Mouse (Mus musculus) MEL (cell line): ENCODE results near the gene Fbln2. TPM values are rescaled to one million over a fixed set of nuclear protein-coding genes. Genes with fewer than 3 reads are reported as not detected.

ENCODE experiments used
- DNase-seq: peaks from one replicate; pipeline ENCODE4 v3.0.0; 2011; ENCODE audit warnings: low read depth, low spot score
- H3K27ac ChIP-seq: 2 replicates; pipeline ENCODE4 v1.5.1; 2012; ENCODE audit warnings: low read depth, mild to moderate bottlenecking, control low read depth, low read length, moderate library complexity; ENCODE audit not compliant: control insufficient read depth
- H3K27me3 ChIP-seq, 2 experiments: fragments of 150-350 bp in 1 of 2; sonication (generic) in 1 of 2; 2 replicates each; pipeline ENCODE4 v1.6.1; 2012; ENCODE audit warnings: low read length in 2 of 2, mild to moderate bottlenecking in 2 of 2, improper control_type of control experiment in 1 of 2, moderate library complexity in 1 of 2; ENCODE audit not compliant: insufficient read depth in 2 of 2, control insufficient read depth in 1 of 2
- H3K36me3 ChIP-seq, 2 experiments: 2 replicates each; pipeline ENCODE4 v1.6.1; 2012 to 2014; ENCODE audit warnings: low read length in 2 of 2, improper control_type of control experiment in 1 of 2, inconsistent platforms in 1 of 2, mild to moderate bottlenecking in 1 of 2; ENCODE audit not compliant: insufficient read depth in 2 of 2, control insufficient read depth in 1 of 2
- H3K4me1 ChIP-seq, 2 experiments: fragments of 150-350 bp in 1 of 2; sonication (generic) in 1 of 2; 2 replicates each; pipeline ENCODE4 v1.6.1; 2012; ENCODE audit warnings: low read length in 2 of 2, improper control_type of control experiment in 1 of 2, mild to moderate bottlenecking in 1 of 2; ENCODE audit not compliant: insufficient read depth in 2 of 2, control insufficient read depth in 1 of 2
- H3K4me3 ChIP-seq, 2 experiments: fragments of 150-350 bp in 1 of 2; sonication (generic) in 1 of 2; 2 replicates each; pipeline ENCODE4 v1.5.1; 2012; ENCODE audit warnings: low read depth in 2 of 2, low read length in 2 of 2, mild to moderate bottlenecking in 2 of 2, moderate library complexity in 2 of 2, control low read depth in 1 of 2, improper control_type of control experiment in 1 of 2; ENCODE audit not compliant: control insufficient read depth in 1 of 2, insufficient read depth in 1 of 2
- H3K79me2 ChIP-seq: 2 replicates; pipeline ENCODE4 v1.6.1; 2012; ENCODE audit warnings: mild to moderate bottlenecking, low read length, moderate library complexity; ENCODE audit not compliant: control insufficient read depth, poor library complexity, insufficient read depth
- H3K9ac ChIP-seq: 2 replicates; pipeline ENCODE4 v1.6.1; 2012; ENCODE audit warnings: low read depth, mild to moderate bottlenecking, control low read depth, low read length, moderate library complexity; ENCODE audit not compliant: control insufficient read depth, poor library complexity, severe bottlenecking
- H3K9me3 ChIP-seq: fragments of 150-350 bp; sonication (generic); replicated peaks from 2 replicates; pipeline ENCODE4 v1.6.1; 2012; ENCODE audit warnings: mild to moderate bottlenecking, low read length, improper control_type of control experiment, moderate library complexity; ENCODE audit not compliant: insufficient read depth
- CHD1 ChIP-seq: IDR thresholded peaks from 2 replicates; pipeline ENCODE4 v1.6.1; 2012; ENCODE audit warnings: low read depth, mild to moderate bottlenecking, inconsistent platforms, low read length, improper control_type of control experiment
- CTCF ChIP-seq, 3 experiments: IDR thresholded peaks in 2 of 3; conservative IDR thresholded peaks in 1 of 3; 2 replicates each; pipeline ENCODE4 v1.5.1; 2011 to 2012; ENCODE audit warnings: low read length in 3 of 3, low read depth in 2 of 3, mild to moderate bottlenecking in 2 of 3, improper control_type of control experiment in 1 of 3, inconsistent platforms in 1 of 3, mixed read lengths in 1 of 3, moderate library complexity in 1 of 3; ENCODE audit not compliant: control insufficient read depth in 1 of 3, insufficient read depth in 1 of 3, poor library complexity in 1 of 3, severe bottlenecking in 1 of 3
- E2F4 ChIP-seq: IDR thresholded peaks from 2 replicates; pipeline ENCODE4 v1.6.1; 2011; ENCODE audit warnings: low read depth, low read length, improper control_type of control experiment, borderline replicate concordance
- EP300 ChIP-seq, 2 experiments: IDR thresholded peaks; 2 replicates each; pipeline ENCODE4 v1.6.1; 2011; ENCODE audit warnings: improper control_type of control experiment in 2 of 2, low read length in 2 of 2, low read depth in 1 of 2, mild to moderate bottlenecking in 1 of 2
- ETS1 ChIP-seq: IDR thresholded peaks from 2 replicates; pipeline ENCODE4 v1.6.1; 2012; ENCODE audit warnings: low read depth, mild to moderate bottlenecking, inconsistent platforms, low read length, improper control_type of control experiment, moderate library complexity
- GABPA ChIP-seq: IDR thresholded peaks from 2 replicates; pipeline ENCODE4 v1.6.1; 2012; ENCODE audit warnings: low read depth, mild to moderate bottlenecking, inconsistent platforms, low read length, improper control_type of control experiment, moderate library complexity
- GATA1 ChIP-seq: IDR thresholded peaks from 2 replicates; pipeline ENCODE4 v1.6.1; 2011; ENCODE audit warnings: low read depth, low read length, improper control_type of control experiment
- KAT2A ChIP-seq: conservative IDR thresholded peaks from 2 replicates; pipeline ENCODE4 v1.6.1; 2012; ENCODE audit warnings: low read depth, low read length, improper control_type of control experiment, inconsistent platforms
- MXI1 ChIP-seq: IDR thresholded peaks from 2 replicates; pipeline ENCODE4 v1.6.1; 2011; ENCODE audit warnings: mild to moderate bottlenecking, low read depth, low read length, improper control_type of control experiment
- MYB ChIP-seq: IDR thresholded peaks from 2 replicates; pipeline ENCODE4 v1.6.1; 2011; ENCODE audit warnings: mild to moderate bottlenecking, low read depth, low read length, improper control_type of control experiment
- MYC ChIP-seq: IDR thresholded peaks from 2 replicates; pipeline ENCODE4 v1.6.1; 2011; ENCODE audit warnings: low read depth, mild to moderate bottlenecking, low read length, improper control_type of control experiment, moderate library complexity
- NRF1 ChIP-seq: IDR thresholded peaks from 2 replicates; pipeline ENCODE4 v1.6.1; 2014; ENCODE audit warnings: low read depth, mild to moderate bottlenecking, inconsistent platforms, low read length, improper control_type of control experiment, moderate library complexity; ENCODE audit not compliant: poor library complexity, insufficient read depth, severe bottlenecking
- POLR2AphosphoS2 ChIP-seq: IDR thresholded peaks from 2 replicates; pipeline ENCODE4 v1.6.1; 2011; ENCODE audit warnings: low read length, improper control_type of control experiment
- POLR2AphosphoS5 ChIP-seq: IDR thresholded peaks from 2 replicates; pipeline ENCODE4 v1.6.1; 2012; ENCODE audit warnings: low read depth, borderline replicate concordance, mild to moderate bottlenecking, inconsistent platforms, low read length, moderate library complexity, mixed read lengths
- RAD21 ChIP-seq: IDR thresholded peaks from 2 replicates; pipeline ENCODE4 v1.6.1; 2011; ENCODE audit warnings: mild to moderate bottlenecking, low read depth, low read length, improper control_type of control experiment
- SIN3A ChIP-seq: IDR thresholded peaks from 2 replicates; pipeline ENCODE4 v1.6.1; 2012; ENCODE audit warnings: low read length, improper control_type of control experiment, inconsistent platforms
- SMC3 ChIP-seq: IDR thresholded peaks from 2 replicates; pipeline ENCODE4 v1.6.1; 2011; ENCODE audit warnings: low read depth, low read length, improper control_type of control experiment
- TAL1 ChIP-seq: IDR thresholded peaks from 2 replicates; pipeline ENCODE4 v1.6.1; 2012; ENCODE audit warnings: mild to moderate bottlenecking, inconsistent platforms, low read length, moderate library complexity, mixed read lengths
- USF2 ChIP-seq, 2 experiments: IDR thresholded peaks; 2 replicates each; pipeline ENCODE4 v1.6.1; 2011 to 2012; ENCODE audit warnings: improper control_type of control experiment in 2 of 2, low read length in 2 of 2, borderline replicate concordance in 1 of 2, inconsistent platforms in 1 of 2, low read depth in 1 of 2, mild to moderate bottlenecking in 1 of 2; ENCODE audit not compliant: insufficient read depth in 1 of 2
- ZC3H11A ChIP-seq: IDR thresholded peaks from 2 replicates; pipeline ENCODE4 v1.6.1; 2012; ENCODE audit warnings: low read depth, mild to moderate bottlenecking, inconsistent platforms, low read length, improper control_type of control experiment
- ZKSCAN1 ChIP-seq: IDR thresholded peaks from 2 replicates; pipeline ENCODE4 v1.6.1; 2012; ENCODE audit warnings: low read depth, mild to moderate bottlenecking, inconsistent platforms, low read length, improper control_type of control experiment, moderate library complexity
- ZNF384 ChIP-seq: IDR thresholded peaks from 2 replicates; pipeline ENCODE4 v1.6.1; 2012; ENCODE audit warnings: low read depth, mild to moderate bottlenecking, inconsistent platforms, low read length, improper control_type of control experiment
- polyA plus RNA-seq, 2 experiments: library from polyadenylated mRNA; stranded (reverse) in 1 of 2; unstranded in 1 of 2; fragments of >175 nt in 1 of 2; fragments of >200 nt in 1 of 2; gene quantifications; 2 replicates each; pipeline versions ENCODE4 v1.2.1 to v1.2.4; 2012; ENCODE audit warnings: low replicate concordance in 2 of 2, low read depth in 1 of 2; ENCODE audit not compliant: insufficient read length in 2 of 2, insufficient read depth in 1 of 2, missing spikeins in 1 of 2
- total RNA-seq: library from RNA; depleted of rRNA; stranded (reverse); fragments of 300-350 nt; gene quantifications from 2 replicates; pipeline ENCODE4 v1.2.3, GENCODE M21; 2012

The Fbln2 gene
- total and polyA plus RNA-seq, 3 experiments = 1.9 to 2.3 TPM; not detected in 1

- TF ChIP-seq ETS1 (peak; percentile 66), ZNF384 (no peak)
- TF ChIP-seq, all 39 proteins: peak for 1
- peak; percentile 42 for DNase-seq
- H3K27me3 ChIP-seq = no peaks in the 10 kb centered on the region
- no peaks in the 10 kb centered on the region for H3K9me3 ChIP-seq
- H3K36me3 ChIP-seq = peaks cover 0 to 3% of the 10 kb centered on the region in 2 experiments; a peak in 2 of 4 replicates
- no peak overlapping the region for H3K4me3 ChIP-seq
- H3K4me1 ChIP-seq = peaks cover 0 to 13% of the 10 kb centered on the region in 2 experiments; a peak in 2 of 4 replicates
- no peaks in the 10 kb centered on the region for H3K79me2 ChIP-seq
- H3K9ac ChIP-seq = no peak overlapping the region
- no peak overlapping the region for H3K27ac ChIP-seq
Measured at GRCm38 (mm10) chr6:91266647-91267046, 54.4 kb downstream of the Fbln2 start.

GRCm38 (mm10) chr6:91268318-91268717, 56.1 kb downstream of the Fbln2 start:
- peaks cover 0 to 8% of the 10 kb centered on the region in 2 experiments; a peak in 1 of 4 replicates for H3K4me1 ChIP-seq
- H3K36me3 ChIP-seq = peaks cover 0 to 3% of the 10 kb centered on the region in 2 experiments; a peak in 2 of 4 replicates
- no peaks in the 10 kb centered on the region for H3K9me3 ChIP-seq
- H3K4me3 ChIP-seq = no peak overlapping the region
- no peak for DNase-seq
- H3K27ac ChIP-seq = no peak overlapping the region
- no peaks in the 10 kb centered on the region for H3K79me2 ChIP-seq
- TF ChIP-seq USF2 (IDR thresholded peaks at IDR 0.05; ENCODE audit: borderline replicate concordance in 1 of 2, insufficient read depth in 1 of 2, low read depth in 1 of 2, low read length in 2 of 2) (no peak), MXI1 (no peak), GATA1 (no peak), SIN3A (no peak), ZKSCAN1 (no peak)
- TF ChIP-seq, all 39 proteins: peak for 0
- no peak overlapping the region for H3K9ac ChIP-seq
- no peaks in the 10 kb centered on the region for H3K27me3 ChIP-seq

- no peak overlapping the region for H3K9ac ChIP-seq
- TF ChIP-seq POLR2AphosphoS5 (no peak), ETS1 (no peak), TAL1 (no peak), CHD1 (no peak), ZC3H11A (peak; percentile 80), SMC3 (peak; percentile 88), E2F4 (no peak), CTCF (IDR thresholded peaks at IDR 0.05 in 2 of 3, conservative IDR thresholded peaks at IDR 0.05 in 1 of 3; ENCODE audit: control insufficient read depth in 1 of 3, insufficient read depth in 1 of 3, low read depth in 2 of 3, low read length in 3 of 3, poor library complexity in 1 of 3, severe bottlenecking in 1 of 3) (peak; percentile 85 to 96 (median 91)), GATA1 (no peak), MXI1 (no peak), GABPA (no peak), RAD21 (peak; percentile 87), MYC (no peak), EP300 (IDR thresholded peaks at IDR 0.05; ENCODE audit: low read depth in 1 of 2, low read length in 2 of 2) (no peak), USF2 (IDR thresholded peaks at IDR 0.05; ENCODE audit: borderline replicate concordance in 1 of 2, insufficient read depth in 1 of 2, low read depth in 1 of 2, low read length in 2 of 2) (no peak), NRF1 (no peak), ZKSCAN1 (no peak), SIN3A (peak; percentile 34; the same call in 1 of the 2 replicates), KAT2A (no peak), MYB (no peak), POLR2AphosphoS2 (no peak)
- TF ChIP-seq, all 39 proteins: peak for 5
- Histone ChIP-seq H3K9me3 (no peaks in the 10 kb centered on the region), H3K27ac (no peak overlapping the region), H3K36me3 (no peaks in the 10 kb centered on the region; a peak in 1 of 4 replicates), H3K4me3 (no peak overlapping the region), H3K27me3 (no peaks in the 10 kb centered on the region), H3K79me2 (no peaks in the 10 kb centered on the region), H3K4me1 (peaks cover 2 to 8% of the 10 kb centered on the region in 2 experiments; a peak in 2 of 4 replicates)
- DNase-seq = peak; percentile 75
Measured at GRCm38 (mm10) chr6:91277549-91277948, 65.3 kb downstream of the Fbln2 start.
